In the genomic region with DNA sequence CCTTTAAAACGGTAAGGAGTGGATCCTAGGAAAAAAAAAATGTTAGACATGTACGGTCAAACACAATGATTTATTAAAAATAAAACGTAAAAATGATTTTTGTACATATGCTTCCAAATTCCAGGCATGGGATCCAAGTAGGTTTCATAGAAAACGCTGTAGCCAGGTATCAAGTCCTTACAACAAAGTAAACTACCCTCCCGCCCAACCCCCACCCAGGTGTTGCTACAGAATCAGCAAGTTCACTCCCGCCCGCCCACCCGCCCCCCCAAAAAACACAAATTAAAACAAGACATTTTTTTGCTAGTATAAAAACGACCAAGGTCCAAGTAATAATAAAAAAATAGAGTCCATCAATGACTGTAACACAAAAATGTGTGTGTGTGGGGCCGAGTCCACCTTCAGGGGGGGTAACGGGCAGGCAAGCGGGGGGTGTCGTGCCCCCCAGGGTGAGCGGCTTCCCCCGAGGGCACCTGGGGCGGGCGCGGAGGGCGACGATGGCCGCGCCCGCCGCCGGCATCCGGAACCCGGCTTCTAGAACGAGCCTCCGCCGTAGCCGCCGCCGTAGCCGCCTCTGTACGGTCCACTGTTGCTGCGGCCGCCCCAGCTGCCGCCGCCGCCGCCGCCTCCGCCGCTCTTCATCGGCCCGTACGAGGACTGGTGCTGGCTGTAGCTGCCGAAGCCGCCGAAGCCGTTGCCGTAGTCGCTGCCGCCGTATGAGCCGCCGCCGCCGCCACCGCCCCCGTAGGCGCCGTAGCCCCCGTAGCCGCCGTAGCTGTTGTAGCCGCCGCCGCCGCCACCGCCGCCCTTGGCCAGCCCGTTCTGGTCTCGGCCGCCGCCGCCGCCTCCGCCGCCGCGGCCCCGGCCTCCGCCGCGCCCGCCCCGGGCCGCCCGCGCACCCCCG, we compare ENCODE assay signal across 8 mouse cellular contexts. TPM values are rescaled to one million over a fixed set of nuclear protein-coding genes. Genes with fewer than 3 reads are reported as not detected.
DNase-seq lines count a peak whose midpoint lies in the region; TF ChIP-seq lines count a peak whose summit lies in the region.

No protein-coding gene starts in this region.

- H3K4me3 ChIP-seq in lung, adult 2 months (replicated peaks; ENCODE audit: extremely low read depth, low read depth, low read length) = peak overlapping the region; percentile 65
- peak overlapping the region; percentile 58 for H3K4me3 ChIP-seq in embryonic fibroblast, embryonic 13.5 days (ENCODE audit: insufficient read depth, low read length)

- no peak for TF ChIP-seq POLR2A in lung, adult 2 months (IDR thresholded peaks at IDR 0.05; ENCODE audit: borderline replicate concordance, extremely low read depth, low read depth, low read length)
- no peak for TF ChIP-seq POLR2A in embryonic fibroblast, embryonic 13.5 days (IDR thresholded peaks at IDR 0.05; ENCODE audit: low read depth, low read length)

- peak overlapping the region; percentile 86; the same call in 1 of the 2 replicates for H3K27ac ChIP-seq in embryonic fibroblast, embryonic 13.5 days (ENCODE audit: insufficient read depth, low read length)

- DNase-seq in adrenal gland, postnatal 25 days = peak; percentile 21
- no peak for DNase-seq in adrenal gland, postnatal 14 days
- DNase-seq in lung, adult 2 months = peak; percentile 28
- no peak for DNase-seq in lung, postnatal 4 days
- peak; percentile 55 for DNase-seq in liver
- peak; percentile 52 to 68 for DNase-seq in spleen, postnatal 4 days (ENCODE audit: low spot score in 2 of 2)
- no peak for DNase-seq in layer of hippocampus, adult 18-20 months (ENCODE audit: low spot score in 2 of 2)

- TF ChIP-seq CTCF in lung, adult 2 months (IDR thresholded peaks at IDR 0.05; ENCODE audit: insufficient read depth, low read length) = no peak
- no peak for TF ChIP-seq CTCF in embryonic fibroblast, embryonic 13.5 days (IDR thresholded peaks at IDR 0.05; ENCODE audit: borderline replicate concordance, insufficient read depth, low read length)

- WGBS in lung, adult 2 months = 1% methylated on average over 73 of the region's 92 CpGs

- H3K4me1 ChIP-seq in lung, adult 2 months (ENCODE audit: control insufficient read depth, insufficient read depth, low read length) = peaks cover 2% of the 10 kb centered on the region
- peaks cover 10% of the 10 kb centered on the region for H3K4me1 ChIP-seq in embryonic fibroblast, embryonic 13.5 days (ENCODE audit: control insufficient read depth, insufficient read depth, low read length)

RNA-seq across cellular contexts. Expression of gene Hnrnpa0, which starts 1.2 kb away (rescaled TPM):
- total RNA-seq in adrenal gland, postnatal 25 days (2021) = 115 and 127 TPM in 2 replicates
- 121 and 133 TPM in 2 replicates for total RNA-seq in adrenal gland, postnatal 14 days (2021)
- 57.5 and 84.1 TPM in 2 replicates for polyA plus RNA-seq in lung, adult 2 months (2012; rRNA removed)
- 188 and 202 TPM in 2 replicates for polyA plus RNA-seq in embryonic fibroblast, embryonic 13.5 days (2011; ENCODE audit: insufficient read length, low read depth, missing spikeins)
- 100 to 1,000 TPM; 125 to 127 TPM for total RNA-seq in layer of hippocampus, adult 18-20 months (2021)

RNA-seq across cellular contexts. Expression of gene Klhl3, which starts 13.7 kb away (rescaled TPM):
- total RNA-seq in adrenal gland, postnatal 25 days (2021) = 1.5 and 3.2 TPM in 2 replicates
- total RNA-seq in adrenal gland, postnatal 14 days (2021) = 2.4 and 3.1 TPM in 2 replicates
- 1.8 TPM in 2 replicates for polyA plus RNA-seq in lung, adult 2 months (2012; rRNA removed)
- 0.43 and 0.53 TPM in 2 replicates for polyA plus RNA-seq in embryonic fibroblast, embryonic 13.5 days (2011; ENCODE audit: insufficient read length, low read depth, missing spikeins)
- 10 to 100 TPM; 47.1 to 48.6 TPM for total RNA-seq in layer of hippocampus, adult 18-20 months (2021)

RNA-seq across cellular contexts. Expression of gene Idnk, which starts 30.3 kb away (rescaled TPM):
- 45.4 and 55.2 TPM in 2 replicates for total RNA-seq in adrenal gland, postnatal 25 days (2021)
- 45.4 and 48.0 TPM in 2 replicates for total RNA-seq in adrenal gland, postnatal 14 days (2021)
- polyA plus RNA-seq in lung, adult 2 months (2012; rRNA removed) = 17.0 and 24.5 TPM in 2 replicates
- polyA plus RNA-seq in embryonic fibroblast, embryonic 13.5 days (2011; ENCODE audit: insufficient read length, low read depth, missing spikeins) = 20.0 and 27.7 TPM in 2 replicates
- 10 to 100 TPM; 32.7 to 33.3 TPM for total RNA-seq in layer of hippocampus, adult 18-20 months (2021)

Comparison
In these comparisons a context has a peak if more than half of its experiments do, and no peak if none do; other contexts are left out.
1. DNase-seq: peak in adrenal gland, postnatal 25 days (single experiment), lung, adult 2 months (single experiment), liver (single experiment) and spleen, postnatal 4 days (2 of 2); none in adrenal gland, postnatal 14 days (single experiment), lung, postnatal 4 days (0 of 2) and layer of hippocampus, adult 18-20 months (0 of 2).
2. RNA of gene Klhl3, which starts 13.7 kb away (total RNA-seq): 47.1 to 48.6 TPM in layer of hippocampus, adult 18-20 months; 1.5 to 3.2 TPM in adrenal gland, postnatal 25 days and 2.4 to 3.1 TPM in adrenal gland, postnatal 14 days; every median in the first group is over 10 times any median in the second.